Mouse (Mus musculus): ENCODE measurements at regions not wholly inside any gene's neighbourhood (a gene's known extent, or its start where the extent isn't known, plus 50 kb on each side); places are given as distances from the start of the nearest gene placed in this dataset.

DNA sequence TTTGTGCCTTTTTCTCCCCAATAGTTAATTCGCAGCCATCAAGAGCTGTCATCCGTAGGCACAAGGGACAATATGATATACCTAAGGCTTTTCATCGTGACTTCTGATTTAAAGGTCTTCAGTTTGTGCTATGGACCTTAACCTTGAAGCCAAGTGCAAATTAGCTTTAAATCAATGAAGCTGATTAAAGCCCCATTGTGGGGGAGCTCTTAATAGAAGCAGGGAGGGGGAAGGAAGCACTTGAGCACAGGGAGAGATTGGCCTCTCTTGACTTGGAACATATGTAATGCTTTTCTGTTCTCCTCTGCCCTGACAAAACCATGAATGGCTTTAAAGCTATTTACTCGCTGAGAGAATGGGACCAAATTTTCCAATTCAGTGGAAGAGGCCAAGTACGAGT, 154.1 kb upstream of the Id4 start:
- TF ChIP-seq CTCF (IDR thresholded peaks at IDR 0.05; ENCODE audit: insufficient read depth, low read length) (no peak), POLR2A (IDR thresholded peaks at IDR 0.05; ENCODE audit: borderline replicate concordance, extremely low read depth, low read depth, low read length) (no peak)
